Mouse (Mus musculus) 3T3-L1 (cell line): ENCODE measurements around the gene Ptx4.

Experiments used
- DNase-seq: peaks from one replicate; pipeline ENCODE4 v3.0.0-alpha.2; 2015; ENCODE audit warnings: low read depth, low spot score

The Ptx4 gene

GRCm38 (mm10) chr17:25120406-25120805 is at the start of gene Ptx4:
Gene Ptx4, plus strand, starts transcription at chr17:25120760.
- no peak for DNase-seq

- DNase-seq = no peak
Observed at GRCm38 (mm10) chr17:25076906-25077305, 43.7 kb upstream of the Ptx4 start.

GRCm38 (mm10) chr17:25077771-25078372 is 42.7 kb upstream of the Ptx4 start:
- peak; percentile 10 for DNase-seq

- no peak for DNase-seq
Observed at GRCm38 (mm10) chr17:25080210-25080609, 40.4 kb upstream of the Ptx4 start.

GRCm38 (mm10) chr17:25080960-25081381 is 39.6 kb upstream of the Ptx4 start:
- DNase-seq = peak; percentile 14

- peak; percentile 59 for DNase-seq
Observed at GRCm38 (mm10) chr17:25082081-25082847, 38.3 kb upstream of the Ptx4 start.

GRCm38 (mm10) chr17:25082887-25083286 is 37.7 kb upstream of the Ptx4 start:
- peak; percentile 25 for DNase-seq

- peak; percentile 99 for DNase-seq
Observed at GRCm38 (mm10) chr17:25083444-25083931, 37.1 kb upstream of the Ptx4 start, which contains the start of gene Tmem204. Gene Tmem204, minus strand, starts transcription at chr17:25083591.

- DNase-seq = peak; percentile 58
Observed at GRCm38 (mm10) chr17:25084835-25085385, 35.6 kb upstream of the Ptx4 start.

GRCm38 (mm10) chr17:25086724-25087123 is 33.8 kb upstream of the Ptx4 start:
- no peak for DNase-seq

- DNase-seq = no peak
Observed at GRCm38 (mm10) chr17:25089158-25089557, 31.4 kb upstream of the Ptx4 start.

- DNase-seq = no peak
Observed at GRCm38 (mm10) chr17:25090450-25090849, 30.1 kb upstream of the Ptx4 start.

- no peak for DNase-seq
Observed at GRCm38 (mm10) chr17:25096221-25096620, 24.3 kb upstream of the Ptx4 start.

GRCm38 (mm10) chr17:25100052-25100451 is 20.5 kb upstream of the Ptx4 start:
- DNase-seq = no peak

- no peak for DNase-seq
Observed at GRCm38 (mm10) chr17:25101338-25101737, 19.2 kb upstream of the Ptx4 start.

GRCm38 (mm10) chr17:25107786-25108185 is 12.8 kb upstream of the Ptx4 start:
- DNase-seq = no peak

- DNase-seq = peak; percentile 84
Observed at GRCm38 (mm10) chr17:25109578-25109977, 11.0 kb upstream of the Ptx4 start.

GRCm38 (mm10) chr17:25110590-25110989 is 10.0 kb upstream of the Ptx4 start:
- DNase-seq = no peak

GRCm38 (mm10) chr17:25111220-25111619 is 9.3 kb upstream of the Ptx4 start:
- no peak for DNase-seq

GRCm38 (mm10) chr17:25111739-25112422 is 8.7 kb upstream of the Ptx4 start:
- DNase-seq = no peak

GRCm38 (mm10) chr17:25112423-25112810 is 8.1 kb upstream of the Ptx4 start:
- no peak for DNase-seq
